Mouse (Mus musculus) WW6 (cell line): ENCODE measurements around the gene Luzp1.
A peak's percentile ranks its signal among the peaks of the same experiment; 100 is the strongest.

Source experiments
- DNase-seq: peaks from one replicate; pipeline ENCODE4 v3.0.0-alpha.2; 2013; ENCODE audit warnings: low read depth, low spot score

Gene Luzp1

DNA sequence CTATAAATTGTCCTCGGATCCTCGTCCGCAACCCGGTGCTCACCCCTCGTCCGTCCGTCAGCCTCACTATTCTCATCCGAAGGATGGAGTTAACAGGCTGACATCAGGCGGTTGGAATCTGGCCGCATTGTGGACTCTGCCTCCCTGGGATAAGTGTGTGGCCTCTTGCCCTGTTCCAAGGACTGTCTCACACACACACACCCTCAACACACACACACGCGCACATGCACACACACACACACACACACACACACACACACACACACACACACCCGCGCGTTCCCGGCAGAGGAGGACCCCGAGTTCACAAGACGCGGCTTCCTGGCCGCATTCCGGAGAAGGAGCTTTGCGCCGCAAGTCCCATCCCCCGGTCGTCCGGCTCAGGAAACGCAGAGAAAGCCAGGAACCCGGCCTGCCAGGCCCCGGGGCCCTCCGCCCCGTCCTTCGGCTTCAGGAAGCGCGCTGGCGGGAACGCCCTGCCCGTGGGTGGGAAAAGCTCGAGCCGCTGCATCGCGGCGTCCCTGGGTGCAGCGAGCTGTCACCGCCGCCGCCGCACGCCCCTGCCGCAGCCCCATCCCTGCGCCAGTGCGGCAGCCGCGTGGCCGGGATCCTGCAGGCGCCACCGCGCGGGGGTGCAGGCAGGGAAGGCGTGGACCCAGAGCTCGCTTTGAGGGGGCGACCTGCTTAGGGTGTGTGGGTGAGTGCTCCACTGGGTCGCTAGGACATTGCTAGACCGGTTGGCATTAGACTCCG lies 7.3 kb upstream of the Luzp1 start, which contains the start of gene 6030445D17Rik:
6030445D17Rik (plus strand) TSS at position 165 of the 753 bp plus-strand sequence.
- DNase-seq, result no peak

GRCm38 (mm10) chr4:136462839-136463178 lies 6.8 kb upstream of the Luzp1 start:
- no peak for DNase-seq

GRCm38 (mm10) chr4:136463436-136463835 lies 6.1 kb upstream of the Luzp1 start:
- no peak for DNase-seq

DNA sequence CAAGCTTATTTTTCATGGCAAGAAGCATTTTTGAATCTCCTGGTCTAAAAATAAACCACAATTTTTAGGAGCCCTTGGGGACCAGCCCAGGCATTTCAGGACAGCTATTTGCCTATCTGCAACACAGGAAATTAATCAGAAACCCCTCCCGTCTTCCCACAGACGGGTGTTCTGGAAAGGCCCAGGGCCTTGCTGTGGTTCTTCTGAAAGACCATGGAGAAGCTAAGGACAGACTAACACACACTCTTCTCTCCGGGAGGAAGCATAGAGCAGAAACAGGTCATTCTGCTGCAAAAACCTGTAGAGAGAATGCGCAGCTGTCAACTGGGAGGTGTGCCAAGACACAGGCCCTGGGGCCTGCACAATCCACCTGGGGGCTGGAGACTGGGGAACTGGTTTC lies 3.3 kb upstream of the Luzp1 start:
- DNase-seq, result no peak

- DNase-seq, result no peak
These were observed 821 bp upstream of the Luzp1 start for GRCm38 (mm10) chr4:136468553-136469327.

- DNase-seq, result no peak
These were observed 383 bp downstream of the Luzp1 start for GRCm38 (mm10) chr4:136469941-136470346.

- DNase-seq, result no peak
These were observed 948 bp downstream of the Luzp1 start for GRCm38 (mm10) chr4:136470347-136471071.

- no peak for DNase-seq
These were observed 7.1 kb downstream of the Luzp1 start for GRCm38 (mm10) chr4:136476692-136477091.

- DNase-seq, result no peak
These were observed 17.0 kb downstream of the Luzp1 start for GRCm38 (mm10) chr4:136486549-136486948.

- DNase-seq, result no peak
These were observed 26.4 kb downstream of the Luzp1 start for GRCm38 (mm10) chr4:136495993-136496392.

GRCm38 (mm10) chr4:136505426-136506215 lies 36.1 kb downstream of the Luzp1 start:
- no peak for DNase-seq

GRCm38 (mm10) chr4:136509857-136510256 lies 40.3 kb downstream of the Luzp1 start:
- no peak for DNase-seq

DNA sequence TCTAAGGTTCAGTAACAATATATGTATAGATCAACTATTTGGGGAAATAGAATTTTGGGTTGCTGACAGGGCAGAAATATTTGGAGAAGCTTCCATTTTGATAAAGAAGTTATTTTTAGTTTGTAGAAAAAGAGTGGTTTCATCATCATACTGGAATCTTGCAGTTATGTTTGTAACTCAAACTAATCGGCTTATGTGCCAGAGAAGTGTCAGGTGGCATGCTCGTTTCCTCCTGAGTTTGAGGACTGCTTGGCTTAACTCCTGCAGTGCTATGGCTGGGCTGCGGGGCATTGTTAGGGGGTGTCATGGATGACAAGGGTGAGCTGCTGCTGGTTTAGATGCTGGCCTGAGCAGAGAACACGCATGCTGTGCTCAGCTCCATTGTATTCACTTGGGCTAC lies 42.1 kb downstream of the Luzp1 start:
- DNase-seq, result no peak

DNA sequence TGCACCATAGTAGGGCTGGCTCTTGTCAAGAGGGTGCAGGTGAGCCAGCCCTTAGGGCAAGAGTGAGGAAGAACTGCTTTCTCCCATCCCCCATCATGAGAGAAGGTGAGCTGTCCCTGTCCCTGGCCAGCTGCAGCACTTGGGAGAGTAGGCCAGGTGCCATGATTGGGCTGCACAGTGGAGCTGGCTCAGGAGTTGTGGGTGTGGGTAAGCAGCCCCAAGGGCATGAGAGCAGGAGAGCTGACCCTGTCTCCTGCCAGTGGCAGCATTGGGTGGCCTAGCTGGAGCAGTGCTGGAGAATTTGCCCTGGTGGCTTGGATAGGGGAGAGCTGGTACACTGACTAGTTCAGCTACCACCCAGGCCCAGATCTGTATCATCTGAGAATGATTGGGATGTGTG lies 43.3 kb downstream of the Luzp1 start:
- no peak for DNase-seq

- no peak for DNase-seq
These were observed 48.6 kb downstream of the Luzp1 start for GRCm38 (mm10) chr4:136518141-136518540.

DNA sequence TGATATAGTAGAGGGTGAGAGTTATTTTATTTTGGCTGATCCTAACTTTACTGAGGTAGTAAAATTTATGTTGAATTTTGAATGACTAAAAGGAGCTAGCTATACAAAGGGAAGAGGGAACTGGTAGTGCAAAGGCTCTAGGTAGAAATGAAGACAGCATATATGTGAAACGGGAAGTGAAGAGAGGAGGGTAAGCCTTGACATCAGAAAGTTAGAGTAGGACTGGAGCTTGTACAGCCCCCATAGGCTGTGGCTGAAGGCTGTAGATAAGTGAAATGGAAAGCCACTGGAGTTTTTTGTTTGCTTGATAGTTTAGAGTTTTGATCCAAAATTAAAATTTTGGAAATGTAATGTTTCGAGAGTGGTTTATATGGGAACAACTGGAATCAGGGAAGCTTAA lies 49.0 kb downstream of the Luzp1 start:
- no peak for DNase-seq

- DNase-seq, result no peak
These were observed 50.3 kb downstream of the Luzp1 start for GRCm38 (mm10) chr4:136519866-136520265.

- DNase-seq, result no peak
These were observed 52.3 kb downstream of the Luzp1 start for GRCm38 (mm10) chr4:136521898-136522297.

DNA sequence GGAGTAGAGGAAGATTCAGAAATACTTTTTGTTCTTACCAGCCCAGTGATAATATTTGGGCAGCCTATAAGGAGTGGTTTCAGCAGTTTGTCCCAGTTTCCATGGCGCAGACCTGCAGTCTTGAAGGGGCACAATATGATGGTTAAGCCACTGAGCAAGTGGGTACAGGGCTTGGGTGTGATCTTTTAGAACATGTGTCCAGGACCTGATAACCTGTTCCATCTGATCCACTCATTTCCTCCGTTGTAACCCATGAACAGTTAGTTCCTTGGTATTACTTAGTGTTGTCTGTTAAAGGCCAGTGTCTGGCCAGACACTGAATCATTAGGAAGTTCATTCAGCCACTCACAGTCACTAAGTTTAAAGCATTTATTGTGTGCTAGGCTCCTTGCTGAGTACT lies 54.7 kb downstream of the Luzp1 start:
- DNase-seq, result no peak

- peak; percentile 11 for DNase-seq
These were observed 56.9 kb downstream of the Luzp1 start for GRCm38 (mm10) chr4:136526412-136526811.

DNA sequence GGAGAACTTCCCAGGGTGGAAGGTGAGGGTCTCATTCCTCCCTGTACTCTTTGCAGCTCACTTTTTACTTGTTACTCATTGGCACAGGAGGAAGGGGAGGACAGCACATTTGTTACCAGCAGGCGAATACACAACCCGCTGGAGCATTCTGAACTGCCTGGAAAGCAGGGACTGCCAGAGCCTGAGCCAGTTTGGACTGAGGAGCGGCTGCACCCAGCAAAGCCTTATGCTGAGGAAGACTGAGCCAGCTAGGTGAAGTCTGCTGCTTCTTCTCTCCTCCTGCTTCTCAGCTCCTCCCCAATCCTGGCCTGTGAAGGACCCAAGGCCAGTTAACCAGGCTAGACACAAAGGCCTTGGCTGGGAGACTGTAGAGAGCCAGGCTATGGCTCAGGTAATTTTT lies 75.6 kb downstream of the Luzp1 start:
- DNase-seq, result no peak
